Mouse (Mus musculus) hindbrain, postnatal 0 days (tissue): ENCODE measurements around the gene Prdx3. TPM values are rescaled to one million over a fixed set of nuclear protein-coding genes. Genes with fewer than 3 reads are reported as not detected.

Source experiments
- ATAC-seq: fragments of 200-750 bp; cut with Nextera tagmentation; 2 replicates; pipeline ENCODE4 v1.8.0; 2017; ENCODE audit warnings: mild to moderate bottlenecking, moderate TSS enrichment, moderate library complexity
- DNase-seq: peaks from one replicate; pipeline ENCODE4 v3.0.0-alpha.2; 2015; ENCODE audit warnings: low spot score
- H3K27ac ChIP-seq: fragments of 300-500 bp; sonication (generic); 2 replicates; pipeline ENCODE4 v1.5.1; 2014; ENCODE audit warnings: mild to moderate bottlenecking
- H3K27me3 ChIP-seq: fragments of 300-500 bp; sonication (generic); 2 replicates; pipeline ENCODE4 v1.6.1; 2014; ENCODE audit warnings: low read length, mixed read lengths; ENCODE audit not compliant: insufficient read depth
- H3K36me3 ChIP-seq: fragments of 300-500 bp; sonication (generic); 2 replicates; pipeline ENCODE4 v1.6.1; 2014; ENCODE audit warnings: low read length, mixed read lengths; ENCODE audit not compliant: insufficient read depth
- H3K4me1 ChIP-seq: fragments of 300-500 bp; sonication (generic); 2 replicates; pipeline ENCODE4 v1.6.1; 2014; ENCODE audit warnings: antibody characterized with exemption, low read length, mixed read lengths; ENCODE audit not compliant: insufficient read depth
- H3K4me2 ChIP-seq: fragments of 300-500 bp; sonication (generic); 2 replicates; pipeline ENCODE4 v1.6.1; 2014; ENCODE audit warnings: low read depth, mild to moderate bottlenecking, low read length, moderate library complexity, mixed read lengths
- H3K4me3 ChIP-seq: fragments of 300-500 bp; sonication (generic); 2 replicates; pipeline ENCODE4 v1.5.1; 2014; ENCODE audit warnings: low read length
- H3K9ac ChIP-seq: fragments of 300-500 bp; sonication (generic); replicated peaks from 2 replicates; pipeline ENCODE4 v1.6.1; 2014; ENCODE audit warnings: mild to moderate bottlenecking, low read length, moderate library complexity, mixed read lengths
- H3K9me3 ChIP-seq: fragments of 300-500 bp; sonication (generic); 2 replicates; pipeline ENCODE4 v1.6.1; 2016; ENCODE audit warnings: low read length, mixed read lengths
- CTCF ChIP-seq: IDR thresholded peaks from 2 replicates; pipeline ENCODE4 v1.5.1; 2016; ENCODE audit warnings: antibody characterized with exemption, control low read depth, low read depth
- WGBS: fragments of 180-500 bp; shearing (Covaris S2); extraction: QIAGEN DNeasy Blood & Tissue Kit; methylation state at CpG from one replicate; pipeline ENCODE4 v1.1.7; 2014; 5-methylcytosine and 5-hydroxymethylcytosine counted together
- polyA plus RNA-seq: library from polyadenylated mRNA; unstranded; fragments of >200 nt; fragmentation: Nextera tagmentation; extraction: Ambion mirVana; gene quantifications from 2 replicates; pipeline ENCODE4 v1.2.1, GENCODE M21; 2015
- total RNA-seq: library from RNA; depleted of rRNA; stranded (reverse); fragments of >200 nt; gene quantifications from 2 replicates; pipeline ENCODE4 v1.2.3, GENCODE M21; 2014; rRNA removed

Gene Prdx3
- 85.0 and 97.0 TPM in 2 replicates for total RNA-seq
- 130 and 138 TPM in 2 replicates for polyA plus RNA-seq

- TF ChIP-seq CTCF, result peak; percentile 47
- ATAC-seq, result peak; percentile 99
- H3K27me3 ChIP-seq, result no peaks in the 10 kb centered on the region
- DNase-seq, result peak; percentile 95
- peak within 1 kb of the TSS; percentile 53 for H3K4me3 ChIP-seq
- WGBS, result 2% methylated on average over 28 of the region's 28 CpGs
- H3K9me3 ChIP-seq, result no peaks in the 10 kb centered on the region
- peak within 1 kb of the TSS; percentile 68 for H3K4me2 ChIP-seq
- peaks cover 5% of the 10 kb centered on the region; the same call in 1 of the 2 replicates for H3K36me3 ChIP-seq
- H3K27ac ChIP-seq, result peak within 1 kb of the TSS; percentile 92
- H3K9ac ChIP-seq, result peak within 1 kb of the TSS; percentile 59
- H3K4me1 ChIP-seq, result no peaks in the 10 kb centered on the region
Observed at GRCm38 (mm10) chr19:60874064-60874694, at the start of gene Prdx3. TSS of gene Prdx3 (minus strand) at chr19:60874556.

GRCm38 (mm10) chr19:60916869-60917570, 42.7 kb upstream of the Prdx3 start:
- no peak overlapping the region for H3K4me2 ChIP-seq
- H3K27me3 ChIP-seq, result no peaks in the 10 kb centered on the region
- H3K9ac ChIP-seq, result no peak overlapping the region
- H3K4me3 ChIP-seq, result no peak overlapping the region
- TF ChIP-seq CTCF, result no peak
- H3K4me1 ChIP-seq, result no peaks in the 10 kb centered on the region
- H3K9me3 ChIP-seq, result no peaks in the 10 kb centered on the region
- WGBS, result 92% methylated on average over 6 of the region's 6 CpGs
- no peaks in the 10 kb centered on the region for H3K36me3 ChIP-seq
- ATAC-seq (no peak), DNase-seq (no peak)
- H3K27ac ChIP-seq, result no peak overlapping the region

- Histone ChIP-seq H3K27me3 (no peaks in the 10 kb centered on the region), H3K9ac (no peak overlapping the region), H3K36me3 (no peaks in the 10 kb centered on the region), H3K27ac (no peak overlapping the region), H3K4me1 (no peaks in the 10 kb centered on the region), H3K9me3 (no peaks in the 10 kb centered on the region), H3K4me2 (no peak overlapping the region), H3K4me3 (no peak overlapping the region)
- WGBS, result 89% methylated on average over 3 of the region's 3 CpGs
- no peak for ATAC-seq
- DNase-seq, result no peak
- TF ChIP-seq CTCF, result no peak
Observed at GRCm38 (mm10) chr19:60915862-60916261, 41.5 kb upstream of the Prdx3 start.

GRCm38 (mm10) chr19:60915236-60915635, 40.9 kb upstream of the Prdx3 start:
- Histone ChIP-seq H3K9ac (no peak overlapping the region), H3K27me3 (no peaks in the 10 kb centered on the region), H3K9me3 (no peaks in the 10 kb centered on the region), H3K36me3 (no peaks in the 10 kb centered on the region), H3K4me1 (no peaks in the 10 kb centered on the region), H3K4me3 (no peak overlapping the region), H3K27ac (no peak overlapping the region), H3K4me2 (no peak overlapping the region)
- TF ChIP-seq CTCF, result no peak
- no peak for DNase-seq
- WGBS, result 66% methylated on average over 4 of the region's 4 CpGs
- no peak for ATAC-seq

GRCm38 (mm10) chr19:60911653-60912052, 37.3 kb upstream of the Prdx3 start:
- H3K4me1 ChIP-seq, result no peaks in the 10 kb centered on the region
- H3K9me3 ChIP-seq, result no peaks in the 10 kb centered on the region
- ATAC-seq, result no peak
- H3K4me2 ChIP-seq, result no peak overlapping the region
- TF ChIP-seq CTCF, result no peak
- H3K27ac ChIP-seq, result no peak overlapping the region
- no peak overlapping the region for H3K4me3 ChIP-seq
- no peaks in the 10 kb centered on the region for H3K36me3 ChIP-seq
- no peaks in the 10 kb centered on the region for H3K27me3 ChIP-seq
- no peak overlapping the region for H3K9ac ChIP-seq
- WGBS, result 70% methylated on average over 2 of the region's 2 CpGs
- DNase-seq, result no peak

- no peaks in the 10 kb centered on the region for H3K36me3 ChIP-seq
- H3K27ac ChIP-seq, result no peak overlapping the region
- no peaks in the 10 kb centered on the region for H3K4me1 ChIP-seq
- TF ChIP-seq CTCF, result no peak
- DNase-seq (no peak), ATAC-seq (no peak)
- no peaks in the 10 kb centered on the region for H3K9me3 ChIP-seq
- H3K4me3 ChIP-seq, result no peak overlapping the region
- H3K9ac ChIP-seq, result no peak overlapping the region
- H3K4me2 ChIP-seq, result no peak overlapping the region
- H3K27me3 ChIP-seq, result no peaks in the 10 kb centered on the region
Observed at GRCm38 (mm10) chr19:60910304-60910703, 35.9 kb upstream of the Prdx3 start.

GRCm38 (mm10) chr19:60905477-60905876, 31.1 kb upstream of the Prdx3 start:
- 93% methylated on average over 5 of the region's 5 CpGs for WGBS
- Histone ChIP-seq H3K36me3 (no peaks in the 10 kb centered on the region), H3K4me1 (no peaks in the 10 kb centered on the region), H3K4me2 (no peak overlapping the region), H3K9ac (no peak overlapping the region), H3K27me3 (no peaks in the 10 kb centered on the region), H3K27ac (no peak overlapping the region), H3K4me3 (no peak overlapping the region), H3K9me3 (no peaks in the 10 kb centered on the region)
- ATAC-seq (no peak), DNase-seq (no peak)
- no peak for TF ChIP-seq CTCF
